Mouse (Mus musculus) liver, embryonic 15.5 days (tissue): ENCODE data around the gene Cdh20. TPM values are rescaled to one million over a fixed set of nuclear protein-coding genes. Genes with fewer than 3 reads are reported as not detected.

Source experiments
- ATAC-seq: fragments of 200-750 bp; cut with Nextera tagmentation; 2 replicates; pipeline ENCODE4 v1.8.0; 2017; ENCODE audit warnings: moderate number of reproducible peaks, mild to moderate bottlenecking, moderate library complexity; ENCODE audit not compliant: insufficient read depth
- H3K27ac ChIP-seq: fragments of 300-500 bp; sonication (generic); replicated peaks from 2 replicates; pipeline ENCODE4 v1.5.1; 2015; ENCODE audit warnings: mild to moderate bottlenecking, inconsistent platforms
- H3K27me3 ChIP-seq: fragments of 300-500 bp; sonication (generic); 2 replicates; pipeline ENCODE4 v1.6.1; 2015; ENCODE audit warnings: mild to moderate bottlenecking, inconsistent platforms
- H3K36me3 ChIP-seq: fragments of 300-500 bp; sonication (generic); replicated peaks from 2 replicates; pipeline ENCODE4 v1.6.1; 2015; ENCODE audit warnings: moderate library complexity, mild to moderate bottlenecking, inconsistent platforms
- H3K4me1 ChIP-seq: fragments of 300-500 bp; sonication (generic); replicated peaks from 2 replicates; pipeline ENCODE4 v1.6.1; 2015; ENCODE audit warnings: inconsistent platforms
- H3K4me2 ChIP-seq: fragments of 300-500 bp; sonication (generic); 2 replicates; pipeline ENCODE4 v1.6.1; 2015; ENCODE audit warnings: moderate library complexity, mild to moderate bottlenecking, inconsistent platforms
- H3K4me3 ChIP-seq: fragments of 300-500 bp; sonication (generic); replicated peaks from 2 replicates; pipeline ENCODE4 v1.5.1; 2015; ENCODE audit warnings: mild to moderate bottlenecking, inconsistent platforms
- H3K9ac ChIP-seq: fragments of 300-500 bp; sonication (generic); 2 replicates; pipeline ENCODE4 v1.6.1; 2015; ENCODE audit warnings: moderate library complexity, mild to moderate bottlenecking, inconsistent platforms
- H3K9me3 ChIP-seq: fragments of 300-500 bp; sonication (generic); replicated peaks from 2 replicates; pipeline ENCODE4 v1.6.1; 2016; ENCODE audit warnings: inconsistent platforms
- WGBS: fragments of 180-500 bp; shearing (Covaris S2); methylation state at CpG from one replicate; pipeline ENCODE4 v1.1.7; 2015; ENCODE audit warnings: mixed read lengths; ENCODE audit not compliant: insufficient replicate concordance; 5-methylcytosine and 5-hydroxymethylcytosine counted together
- polyA plus RNA-seq: library from polyadenylated mRNA; unstranded; fragments of >200 nt; fragmentation: Nextera tagmentation; extraction: Ambion mirVana; gene quantifications from 2 replicates; pipeline ENCODE4 v1.2.1, GENCODE M21; 2015

Cdh20 gene
- polyA plus RNA-seq, 1 experiment from 2014 or later = not detected

DNA sequence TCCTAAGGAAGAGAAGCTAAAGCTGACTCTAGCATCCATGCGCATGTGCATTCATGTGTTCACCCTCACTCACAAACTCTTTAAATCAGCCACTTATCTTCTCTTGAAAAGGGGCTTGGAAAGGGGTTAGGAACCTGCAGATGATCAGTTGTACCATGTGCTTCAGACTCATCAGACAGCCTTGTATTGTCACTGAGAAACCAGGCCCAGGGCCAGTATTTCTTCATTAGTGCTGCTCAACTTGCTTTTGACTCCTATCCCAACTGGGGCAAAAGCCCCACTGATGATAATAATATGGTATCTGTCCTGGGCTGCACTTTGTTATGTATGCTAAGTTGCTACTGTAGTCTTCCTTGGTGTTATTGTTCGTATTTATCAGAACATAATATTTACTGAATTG lies 38.9 kb downstream of the Cdh20 start:
- Histone ChIP-seq H3K27ac (no peak overlapping the region), H3K9me3 (no peaks in the 10 kb centered on the region), H3K4me2 (no peak overlapping the region), H3K4me3 (no peak overlapping the region), H3K36me3 (no peaks in the 10 kb centered on the region), H3K27me3 (no peaks in the 10 kb centered on the region), H3K9ac (no peak overlapping the region), H3K4me1 (no peaks in the 10 kb centered on the region)
- no peak for ATAC-seq
- WGBS = 73% methylated on average over 2 of the region's 2 CpGs

DNA sequence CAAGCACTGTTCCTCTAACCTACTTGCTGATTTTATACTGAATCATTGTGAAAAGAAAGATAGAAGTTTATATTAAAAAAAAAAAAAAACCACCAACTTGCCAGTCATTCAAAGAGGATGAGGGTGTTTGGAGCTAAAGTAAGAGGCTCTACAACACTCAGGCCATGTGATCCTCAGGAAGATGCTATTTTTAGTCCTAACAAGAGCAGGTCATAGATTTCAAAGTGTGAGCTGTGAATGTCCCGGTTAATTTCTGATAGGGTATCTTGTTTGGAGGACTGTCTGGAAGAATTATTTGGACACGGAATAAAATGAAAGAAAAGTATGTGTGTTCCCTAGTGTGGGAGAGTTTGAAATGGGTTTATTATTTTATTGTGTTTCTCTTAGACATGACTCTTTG lies 49.2 kb downstream of the Cdh20 start:
- ATAC-seq = no peak
- H3K4me1 ChIP-seq = no peaks in the 10 kb centered on the region
- WGBS = 68% methylated on average over 2 of the region's 2 CpGs

DNA sequence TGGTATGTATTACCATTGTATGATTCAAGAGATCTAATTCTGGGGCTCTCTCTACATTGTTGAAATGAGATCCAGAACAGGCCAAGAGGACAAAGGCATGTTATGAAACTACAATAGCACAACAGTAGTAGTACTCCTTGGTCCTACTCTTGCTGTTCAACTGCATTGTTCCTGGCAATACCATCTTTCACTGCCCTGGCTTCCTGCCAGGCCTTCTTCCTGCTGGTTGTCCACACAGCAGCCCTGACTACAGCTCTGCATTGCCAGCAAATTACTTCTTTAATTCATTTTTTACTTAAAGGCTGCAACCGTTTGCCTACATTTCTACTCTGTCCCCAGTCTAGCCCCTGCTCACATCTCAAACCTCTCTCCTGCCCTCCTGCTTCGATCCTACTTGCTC lies 59.8 kb downstream of the Cdh20 start:
- no peak overlapping the region for H3K4me3 ChIP-seq
- 65% methylated on average over 2 of the region's 2 CpGs for WGBS
- no peak overlapping the region for H3K9ac ChIP-seq
- H3K4me2 ChIP-seq = no peak overlapping the region
- ATAC-seq = no peak
- H3K4me1 ChIP-seq = no peaks in the 10 kb centered on the region
- H3K27ac ChIP-seq = no peak overlapping the region
- H3K27me3 ChIP-seq = no peaks in the 10 kb centered on the region
- no peaks in the 10 kb centered on the region for H3K36me3 ChIP-seq
- no peaks in the 10 kb centered on the region for H3K9me3 ChIP-seq

More for the DNA sequence above, 49.2 kb downstream of the Cdh20 start:
- Histone ChIP-seq H3K9me3 (no peaks in the 10 kb centered on the region), H3K4me3 (no peak overlapping the region), H3K4me2 (no peak overlapping the region), H3K27ac (no peak overlapping the region), H3K36me3 (no peaks in the 10 kb centered on the region), H3K9ac (no peak overlapping the region), H3K27me3 (no peaks in the 10 kb centered on the region)

DNA sequence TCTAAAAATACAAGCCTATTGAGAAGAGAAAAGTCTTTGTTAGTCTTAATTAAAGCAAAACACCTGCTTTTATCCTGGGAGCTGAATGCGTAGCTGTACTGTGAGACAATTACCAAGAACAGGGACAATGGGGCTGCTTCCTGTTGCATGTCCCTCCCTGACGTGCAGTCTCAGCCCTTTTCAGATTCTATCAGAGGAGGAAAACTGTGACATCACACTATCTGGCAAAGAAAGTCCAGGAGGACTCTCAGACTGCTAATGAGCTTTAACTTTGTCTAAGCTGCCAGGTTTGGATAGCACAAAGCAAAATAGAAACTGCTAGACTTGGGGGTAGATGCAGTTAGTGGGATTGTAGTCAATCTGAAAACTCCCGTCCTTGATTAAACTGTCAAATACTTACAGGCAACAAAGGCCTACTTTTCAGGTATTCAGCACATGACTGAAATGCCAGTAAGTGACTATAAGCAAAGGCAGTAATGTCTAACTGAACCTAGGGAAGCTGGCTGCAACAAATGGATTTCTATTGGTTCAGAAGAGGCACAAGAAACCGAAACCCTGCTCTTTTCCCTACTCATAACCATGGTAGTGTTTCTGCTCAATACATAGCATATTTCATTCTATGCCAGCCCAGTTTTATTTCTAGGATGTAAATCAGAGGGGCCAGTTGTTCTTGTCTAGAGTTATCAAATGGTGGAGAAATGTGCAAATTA lies 70.0 kb downstream of the Cdh20 start:
- no peak overlapping the region for H3K27ac ChIP-seq
- H3K9ac ChIP-seq = no peak overlapping the region
- no peaks in the 10 kb centered on the region for H3K4me1 ChIP-seq
- no peak overlapping the region for H3K4me2 ChIP-seq
- WGBS = 44% methylated on average over 4 of the region's 4 CpGs
- H3K27me3 ChIP-seq = no peaks in the 10 kb centered on the region
- no peak for ATAC-seq
- H3K4me3 ChIP-seq = no peak overlapping the region
- H3K9me3 ChIP-seq = no peaks in the 10 kb centered on the region
- H3K36me3 ChIP-seq = no peaks in the 10 kb centered on the region

DNA sequence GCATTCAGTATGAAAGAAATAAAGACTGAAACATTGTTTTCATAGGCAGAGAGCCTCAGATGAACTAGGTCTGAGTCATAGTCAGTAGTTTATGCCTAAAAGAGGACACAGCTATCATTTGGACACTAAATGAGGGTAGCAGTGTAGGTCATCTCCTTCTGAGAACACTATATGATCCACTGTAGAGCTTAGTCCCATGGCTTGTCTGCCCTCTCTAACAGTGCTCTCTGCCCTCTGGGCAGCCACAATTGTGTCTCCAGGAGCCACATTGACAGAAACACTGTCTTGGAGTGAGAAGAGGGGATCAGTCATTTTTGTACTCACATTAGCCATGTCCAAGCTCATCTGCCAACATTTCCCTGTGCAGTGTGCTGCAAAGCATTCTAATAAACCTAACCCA lies 70.7 kb downstream of the Cdh20 start:
- H3K9ac ChIP-seq = no peak overlapping the region
- no peaks in the 10 kb centered on the region for H3K4me1 ChIP-seq
- no peak overlapping the region for H3K4me3 ChIP-seq
- H3K27me3 ChIP-seq = no peaks in the 10 kb centered on the region
- no peak overlapping the region for H3K27ac ChIP-seq
- H3K4me2 ChIP-seq = no peak overlapping the region
- H3K36me3 ChIP-seq = no peaks in the 10 kb centered on the region
- no peak for ATAC-seq
- no peaks in the 10 kb centered on the region for H3K9me3 ChIP-seq

DNA sequence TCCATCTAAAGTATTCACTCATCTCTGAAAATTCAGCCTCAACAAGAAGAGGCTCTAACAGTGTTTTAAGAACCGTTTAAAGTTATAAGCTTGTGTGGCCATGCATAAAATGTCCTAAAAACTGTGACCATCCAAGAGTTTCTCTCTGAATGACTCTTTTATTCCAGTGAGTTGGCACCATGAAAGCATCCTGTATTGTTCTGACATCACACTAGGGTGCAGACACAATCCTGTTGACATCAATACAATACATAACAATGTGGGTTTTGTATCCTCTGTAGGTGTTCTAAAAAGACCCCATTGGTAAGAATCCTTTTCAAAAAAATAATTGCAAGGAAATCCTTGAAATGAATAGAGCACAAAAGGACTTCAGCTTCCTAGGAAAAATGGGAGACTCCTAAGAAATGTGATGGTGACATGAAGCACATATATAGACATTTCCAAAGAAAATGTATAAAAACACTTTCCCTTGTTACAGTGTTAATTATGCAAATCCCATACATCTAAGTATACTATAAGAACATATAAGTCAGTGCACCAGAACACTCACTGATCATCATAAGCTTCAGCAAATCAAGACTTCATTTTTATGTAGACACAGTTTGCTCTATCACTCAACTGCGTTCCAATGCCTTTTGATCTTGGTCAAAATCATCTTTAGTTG lies 80.1 kb downstream of the Cdh20 start:
- 44% methylated on average over 2 of the region's 2 CpGs for WGBS

DNA sequence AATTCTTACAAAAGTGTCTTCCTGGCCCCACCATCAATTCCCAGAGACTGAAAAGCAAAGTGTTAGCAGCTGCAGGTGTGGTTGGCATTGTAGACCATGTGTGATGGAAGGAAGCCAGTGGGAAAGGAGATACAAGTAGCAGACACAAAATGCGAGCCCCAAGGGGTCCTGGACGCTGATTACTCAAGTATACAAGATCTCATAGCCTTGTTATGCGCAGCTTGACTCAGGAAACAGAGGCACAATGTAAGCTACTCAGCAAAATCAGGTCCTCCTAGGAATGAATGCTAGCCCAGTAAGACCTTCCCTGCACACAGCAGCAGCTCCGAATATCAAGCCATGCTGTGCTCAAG lies 80.6 kb downstream of the Cdh20 start:
- 55% methylated on average over 4 of the region's 4 CpGs for WGBS
- Histone ChIP-seq H3K27ac (no peak overlapping the region), H3K27me3 (no peaks in the 10 kb centered on the region), H3K4me2 (no peak overlapping the region), H3K4me3 (no peak overlapping the region), H3K9me3 (no peaks in the 10 kb centered on the region), H3K4me1 (no peaks in the 10 kb centered on the region), H3K9ac (no peak overlapping the region), H3K36me3 (no peaks in the 10 kb centered on the region)
- ATAC-seq = no peak

More for the DNA sequence above, 80.1 kb downstream of the Cdh20 start:
- Histone ChIP-seq H3K9ac (no peak overlapping the region), H3K4me1 (no peaks in the 10 kb centered on the region), H3K4me3 (no peak overlapping the region), H3K27me3 (no peaks in the 10 kb centered on the region), H3K4me2 (no peak overlapping the region), H3K36me3 (no peaks in the 10 kb centered on the region), H3K9me3 (no peaks in the 10 kb centered on the region), H3K27ac (no peak overlapping the region)
- ATAC-seq = no peak

DNA sequence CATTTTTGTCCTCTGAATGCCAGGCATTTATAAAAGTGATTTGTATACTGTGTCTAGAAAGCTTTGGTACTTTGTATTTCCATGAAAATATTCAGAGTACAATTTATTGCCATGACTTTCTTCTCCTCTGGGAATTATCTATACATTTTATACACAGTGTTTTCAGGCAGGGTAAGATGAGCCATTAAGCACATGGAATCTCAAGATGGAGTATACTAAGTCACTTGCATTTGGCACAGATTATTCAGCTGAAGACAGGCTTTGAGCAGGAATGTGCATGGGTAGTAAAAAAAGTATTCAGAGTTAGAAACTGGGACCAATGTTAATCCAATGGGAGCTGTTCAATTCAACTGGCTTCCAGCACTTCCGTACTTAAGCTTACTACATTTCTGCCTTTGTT lies 109.1 kb downstream of the Cdh20 start:
- Histone ChIP-seq H3K4me3 (no peak overlapping the region), H3K36me3 (no peaks in the 10 kb centered on the region), H3K4me2 (no peak overlapping the region), H3K4me1 (no peaks in the 10 kb centered on the region), H3K27ac (no peak overlapping the region), H3K9ac (no peak overlapping the region), H3K27me3 (no peaks in the 10 kb centered on the region), H3K9me3 (no peaks in the 10 kb centered on the region)
- no peak for ATAC-seq
- 66% methylated on average over 1 of the region's 1 CpGs for WGBS

DNA sequence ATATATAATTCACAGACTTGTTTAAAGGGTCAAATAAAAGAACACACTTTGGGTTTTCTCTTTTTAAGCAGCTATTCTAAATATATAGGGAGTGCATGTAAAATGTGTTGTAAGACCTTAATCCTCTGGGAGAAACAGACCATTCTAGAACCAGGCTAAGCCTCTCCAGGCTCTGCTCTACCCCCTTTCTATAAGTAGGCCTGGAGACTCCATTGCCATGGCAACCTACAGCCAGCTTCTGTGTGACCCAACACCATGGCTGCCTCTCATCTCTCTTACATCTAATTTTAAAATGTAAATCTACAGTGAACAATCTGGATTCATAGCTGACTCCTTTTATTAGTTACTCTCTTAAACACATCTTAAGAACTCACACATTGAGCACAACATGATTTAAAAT lies 133.5 kb downstream of the Cdh20 start:
- no peak overlapping the region for H3K27ac ChIP-seq
- no peak overlapping the region for H3K9ac ChIP-seq
- H3K4me2 ChIP-seq = no peak overlapping the region
- no peak for ATAC-seq
- no peak overlapping the region for H3K4me3 ChIP-seq
- no peaks in the 10 kb centered on the region for H3K4me1 ChIP-seq
- H3K36me3 ChIP-seq = no peaks in the 10 kb centered on the region
- no peaks in the 10 kb centered on the region for H3K27me3 ChIP-seq
- no peaks in the 10 kb centered on the region for H3K9me3 ChIP-seq

DNA sequence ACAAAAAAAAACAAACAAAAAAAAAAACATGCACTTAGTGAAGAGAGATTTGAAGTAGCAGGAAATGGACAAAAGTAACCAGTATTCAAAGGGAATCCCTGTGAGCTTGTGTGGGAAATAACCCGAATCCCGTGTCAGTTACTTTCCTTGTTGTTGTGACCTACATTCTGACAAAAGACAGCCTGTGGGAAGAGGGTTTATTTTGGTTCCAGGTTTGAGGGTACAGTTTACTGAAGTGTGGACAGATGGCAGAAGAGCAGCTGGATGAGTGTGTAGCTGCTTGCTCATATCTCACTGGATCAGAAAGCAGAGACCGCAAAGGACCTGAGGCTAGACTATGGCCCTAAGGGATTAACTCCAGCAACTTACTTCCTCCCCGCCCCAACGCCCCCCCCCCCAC lies 135.1 kb downstream of the Cdh20 start:
- WGBS = 54% methylated on average over 5 of the region's 5 CpGs
- Histone ChIP-seq H3K27me3 (no peaks in the 10 kb centered on the region), H3K4me1 (no peaks in the 10 kb centered on the region), H3K36me3 (no peaks in the 10 kb centered on the region), H3K9ac (no peak overlapping the region), H3K27ac (no peak overlapping the region), H3K4me2 (no peak overlapping the region), H3K4me3 (no peak overlapping the region), H3K9me3 (no peaks in the 10 kb centered on the region)
- no peak for ATAC-seq

DNA sequence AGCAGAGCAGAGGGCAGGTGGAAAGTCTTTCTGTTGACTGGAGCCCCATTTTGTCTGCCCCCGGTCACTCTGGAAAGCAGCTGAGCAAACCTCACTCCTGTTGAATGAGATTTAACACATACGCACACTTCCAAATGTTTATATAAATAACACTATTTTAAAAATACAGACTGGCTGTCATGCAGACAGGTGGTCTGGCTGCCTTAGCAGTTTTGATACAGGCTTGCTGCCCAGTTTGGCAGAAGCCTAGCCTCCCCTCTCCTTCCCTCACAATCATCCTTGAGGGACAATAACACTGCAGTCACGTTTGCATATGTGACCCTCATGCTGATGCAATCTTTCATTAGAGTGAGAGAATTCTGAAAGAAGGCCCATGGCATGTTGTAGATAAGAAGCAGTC lies 144.1 kb downstream of the Cdh20 start:
- Histone ChIP-seq H3K4me2 (no peak overlapping the region), H3K27me3 (no peaks in the 10 kb centered on the region), H3K9ac (no peak overlapping the region), H3K27ac (no peak overlapping the region), H3K4me3 (no peak overlapping the region), H3K4me1 (no peaks in the 10 kb centered on the region), H3K36me3 (no peaks in the 10 kb centered on the region), H3K9me3 (no peaks in the 10 kb centered on the region)
- ATAC-seq = no peak
- 51% methylated on average over 3 of the region's 3 CpGs for WGBS

DNA sequence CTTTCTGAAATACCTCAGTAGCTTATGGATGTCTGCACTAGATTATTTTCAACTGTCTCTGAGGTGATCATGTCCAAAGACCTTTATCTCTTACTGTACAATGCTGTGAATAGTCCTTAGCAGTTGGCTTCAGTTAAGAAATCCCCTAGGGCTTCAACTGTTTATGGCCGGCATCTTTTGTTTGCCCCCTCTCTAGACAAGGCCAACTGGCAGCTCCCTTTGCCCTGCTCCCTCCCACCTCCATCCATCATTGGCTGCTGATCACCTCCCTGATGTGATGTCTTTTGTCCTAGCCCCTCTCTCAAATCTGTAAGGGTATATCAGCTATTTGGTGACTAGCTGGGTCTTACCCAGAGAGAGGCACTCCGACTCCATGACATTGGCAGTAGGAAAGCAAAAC lies 148.2 kb downstream of the Cdh20 start:
- no peak for ATAC-seq
- no peaks in the 10 kb centered on the region for H3K27me3 ChIP-seq
- H3K4me2 ChIP-seq = no peak overlapping the region
- H3K27ac ChIP-seq = no peak overlapping the region
- H3K36me3 ChIP-seq = no peaks in the 10 kb centered on the region
- no peak overlapping the region for H3K9ac ChIP-seq
- no peaks in the 10 kb centered on the region for H3K9me3 ChIP-seq
- H3K4me3 ChIP-seq = no peak overlapping the region
- H3K4me1 ChIP-seq = no peaks in the 10 kb centered on the region
- 72% methylated on average over 2 of the region's 2 CpGs for WGBS
